ENCODE assay signal across 8 mouse cellular contexts in genomic region chr10:41888365-41888941, GRCm38 (mm10).
DNase-seq lines count a peak whose midpoint lies in the region; ATAC-seq and TF ChIP-seq lines count a peak whose summit lies in the region.

No protein-coding gene starts in this region.

- DNase-seq in gastrocnemius, adult 2 months = no peak
- DNase-seq in gastrocnemius, adult 18-20 months (ENCODE audit: low spot score) = no peak
- peak; percentile 70 for DNase-seq in MN1 (ENCODE audit: low spot score)
- DNase-seq in midbrain, embryonic 14.5 days = peak; percentile 61
- no peak for DNase-seq in right cerebral cortex, postnatal 25 days
- DNase-seq in left cerebral cortex, postnatal 10 days (ENCODE audit: extremely low spot score in 1 of 2, low spot score in 2 of 2) = no peak

- 0 out of 2 replicates have a peak overlapping the region, but pooled peaks have one; percentile 89 for H3K9ac ChIP-seq in forebrain, embryonic 15.5 days (replicated peaks)
- no peak overlapping the region for H3K9ac ChIP-seq in limb, embryonic 12.5 days (replicated peaks)
- no peak overlapping the region for H3K9ac ChIP-seq in midbrain, embryonic 14.5 days (replicated peaks; ENCODE audit: low read length)

- peak overlapping the region; percentile 99 for H3K27ac ChIP-seq in gastrocnemius, adult 2 months
- no peak overlapping the region for H3K27ac ChIP-seq in forebrain, embryonic 15.5 days (replicated peaks)
- no peak overlapping the region for H3K27ac ChIP-seq in limb, embryonic 12.5 days
- H3K27ac ChIP-seq in midbrain, embryonic 14.5 days (replicated peaks; ENCODE audit: low read depth, low read length) = no peak overlapping the region

- no peaks in the 10 kb centered on the region for H3K36me3 ChIP-seq in forebrain, embryonic 15.5 days
- no peaks in the 10 kb centered on the region for H3K36me3 ChIP-seq in limb, embryonic 12.5 days
- H3K36me3 ChIP-seq in midbrain, embryonic 14.5 days (ENCODE audit: control insufficient read depth, insufficient read depth, low read length) = no peaks in the 10 kb centered on the region

- intact Hi-C loops in gastrocnemius, adult 2 months (cut with DNase I) = loop anchor here (1.0 kb wide), 1 partner anchor 56 kb away; no protein-coding TSS in a partner anchor
- intact Hi-C loops in left cerebral cortex, postnatal 10 days (cut with DNase I) = loop anchor here (5.0 kb wide), 1 partner anchor 51 kb away; no protein-coding TSS in a partner anchor

- peak; percentile 60 for TF ChIP-seq CTCF in gastrocnemius, adult 2 months (IDR thresholded peaks at IDR 0.05)

- H3K4me3 ChIP-seq in gastrocnemius, adult 2 months = peak overlapping the region; percentile 85
- peak overlapping the region; percentile 73 for H3K4me3 ChIP-seq in forebrain, embryonic 15.5 days
- peak overlapping the region; percentile 65 for H3K4me3 ChIP-seq in limb, embryonic 12.5 days (replicated peaks)
- H3K4me3 ChIP-seq in midbrain, embryonic 14.5 days (replicated peaks; ENCODE audit: low read depth, low read length) = 0 out of 2 replicates have a peak overlapping the region, but pooled peaks have one; percentile 73

- no peak for ATAC-seq in forebrain, embryonic 15.5 days (replicated peaks)
- no peak for ATAC-seq in limb, embryonic 12.5 days (ENCODE audit: insufficient number of reproducible peaks, insufficient read depth, low FRiP score, low TSS enrichment, low read depth)
- no peak for ATAC-seq in midbrain, embryonic 14.5 days (ENCODE audit: low FRiP score, low TSS enrichment)

- 38% methylated on average over 4 of the region's 4 CpGs for WGBS in forebrain, embryonic 15.5 days
- WGBS in limb, embryonic 12.5 days = 42% methylated on average over 4 of the region's 4 CpGs
- 56% methylated on average over 4 of the region's 4 CpGs for WGBS in midbrain, embryonic 14.5 days

- no peaks in the 10 kb centered on the region for H3K27me3 ChIP-seq in forebrain, embryonic 15.5 days
- no peaks in the 10 kb centered on the region for H3K27me3 ChIP-seq in limb, embryonic 12.5 days
- no peaks in the 10 kb centered on the region for H3K27me3 ChIP-seq in midbrain, embryonic 14.5 days (ENCODE audit: control insufficient read depth, insufficient read depth, low read length)

- no peaks in the 10 kb centered on the region for H3K9me3 ChIP-seq in forebrain, embryonic 15.5 days
- H3K9me3 ChIP-seq in limb, embryonic 12.5 days = no peaks in the 10 kb centered on the region
- no peaks in the 10 kb centered on the region for H3K9me3 ChIP-seq in midbrain, embryonic 14.5 days (ENCODE audit: control insufficient read depth, low read length)

- H3K4me2 ChIP-seq in forebrain, embryonic 15.5 days (replicated peaks) = peak overlapping the region; percentile 68
- peak overlapping the region; percentile 69 for H3K4me2 ChIP-seq in limb, embryonic 12.5 days
- peak overlapping the region; percentile 77 for H3K4me2 ChIP-seq in midbrain, embryonic 14.5 days (ENCODE audit: low read length)

- peaks cover 33% of the 10 kb centered on the region for H3K4me1 ChIP-seq in forebrain, embryonic 15.5 days
- H3K4me1 ChIP-seq in limb, embryonic 12.5 days (replicated peaks) = peaks cover 21% of the 10 kb centered on the region
- no peaks in the 10 kb centered on the region for H3K4me1 ChIP-seq in midbrain, embryonic 14.5 days (ENCODE audit: control insufficient read depth, insufficient read depth, low read length)

Comparison
In these comparisons a context has a peak if more than half of its experiments do, and no peak if none do; other contexts are left out.
1. DNase-seq: peak in MN1 (single experiment) and midbrain, embryonic 14.5 days (single experiment); none in gastrocnemius, adult 2 months (single experiment), gastrocnemius, adult 18-20 months (single experiment), right cerebral cortex, postnatal 25 days (single experiment) and left cerebral cortex, postnatal 10 days (0 of 2).
2. Peak in every context shown above with its lines, with median percentiles within 50 percentile points of each other: H3K4me3 ChIP-seq and H3K4me2 ChIP-seq.